Mouse (Mus musculus): Measurements from ENCODE around the gene Zfp446.

DNA sequence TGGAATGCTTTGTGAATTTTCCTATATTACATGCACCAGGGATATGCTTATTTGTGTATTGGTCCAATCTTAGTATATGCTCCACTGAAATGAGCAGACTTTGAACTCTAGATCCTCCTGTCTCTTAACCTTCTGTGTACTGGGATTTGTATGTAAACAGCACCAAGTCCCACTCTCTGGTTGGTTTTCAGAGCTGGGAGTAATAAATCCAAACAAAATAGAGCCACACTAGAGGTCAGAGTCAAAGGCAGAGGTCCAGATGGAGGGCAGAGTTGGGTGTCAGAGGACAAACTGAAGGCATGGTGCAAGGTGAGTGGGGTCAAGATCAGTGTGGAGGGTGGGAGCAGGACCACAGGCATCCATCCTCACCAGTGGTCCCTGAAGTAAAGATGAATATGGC is 18.2 kb downstream of the Zfp446 start:
- no peak for TF ChIP-seq CTCF (IDR thresholded peaks at IDR 0.05)
- TF ChIP-seq EP300 (IDR thresholded peaks at IDR 0.05), result no peak

Data from lung, postnatal 0 days (tissue).